Mouse (Mus musculus) kidney, adult 18-20 months (tissue): ENCODE data around the gene Plrg1.

ENCODE experiments used
- DNase-seq: peaks from one replicate; pipeline ENCODE4 v3.0.0; 2021

The Plrg1 gene

DNA sequence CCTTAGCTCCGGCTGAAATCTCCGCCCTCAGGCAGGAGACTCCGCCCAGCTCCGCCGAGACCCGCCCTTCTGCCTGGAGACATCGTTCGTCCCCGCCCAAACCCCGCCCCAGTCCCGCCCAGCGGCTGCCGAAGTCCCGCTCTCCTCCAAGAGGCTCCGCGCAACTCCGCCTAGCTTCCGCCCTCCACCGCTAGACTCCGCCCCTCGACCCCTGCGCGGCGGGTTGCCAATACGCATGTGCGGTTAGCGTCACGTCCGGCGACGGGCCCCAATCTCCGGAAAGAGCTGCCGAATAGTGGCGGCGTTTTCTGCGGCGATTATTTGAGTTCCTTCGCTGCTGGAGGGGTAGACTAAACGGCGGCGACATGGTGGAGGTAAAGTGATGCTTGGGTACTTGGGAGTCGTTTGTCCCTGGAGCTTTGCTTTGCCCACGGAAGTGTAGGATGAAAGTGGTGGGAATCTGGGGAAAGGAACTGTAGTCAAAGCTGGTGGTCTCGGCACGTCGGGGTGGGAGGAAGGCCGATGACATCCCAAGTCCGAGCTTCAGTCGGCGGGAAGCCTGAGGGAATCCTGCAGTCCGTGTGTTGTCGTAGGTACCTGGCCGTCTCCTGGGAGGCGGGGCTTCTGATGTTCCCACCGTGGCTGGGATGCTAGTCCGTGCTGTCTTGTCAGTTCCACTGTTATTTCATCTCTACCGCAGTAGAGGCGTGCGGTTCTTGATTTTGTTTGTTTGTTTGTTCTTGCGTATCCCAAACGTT is at the start of gene Plrg1:
Gene Plrg1 (plus strand): TSS at position 242 of the 758 bp plus-strand sequence.
- DNase-seq: peak; percentile 99

DNA sequence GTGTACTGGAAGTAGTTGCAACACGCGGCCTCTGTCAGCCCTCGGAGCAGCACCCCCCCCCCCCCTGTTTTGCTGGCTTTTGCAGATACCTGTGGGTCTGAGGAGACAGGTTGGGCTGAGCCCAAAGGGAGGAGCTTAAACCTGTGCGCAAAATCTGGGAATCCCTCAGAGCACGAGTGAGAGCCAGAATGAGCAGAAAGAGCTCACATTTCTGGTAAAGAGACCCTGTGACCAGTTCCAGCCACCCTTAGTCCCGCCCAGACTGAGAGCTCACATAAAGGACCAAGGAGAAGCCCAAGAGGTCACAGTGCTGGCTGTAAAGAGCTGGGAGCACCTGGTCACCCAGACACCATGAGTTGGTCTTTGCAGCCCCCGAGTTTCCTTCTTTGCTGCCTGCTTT is 47.8 kb upstream of the Plrg1 start, which contains the start of gene Fgg:
Gene Fgg (plus strand): TSS at position 168 of the 400 bp plus-strand sequence.
- DNase-seq: no peak

DNA sequence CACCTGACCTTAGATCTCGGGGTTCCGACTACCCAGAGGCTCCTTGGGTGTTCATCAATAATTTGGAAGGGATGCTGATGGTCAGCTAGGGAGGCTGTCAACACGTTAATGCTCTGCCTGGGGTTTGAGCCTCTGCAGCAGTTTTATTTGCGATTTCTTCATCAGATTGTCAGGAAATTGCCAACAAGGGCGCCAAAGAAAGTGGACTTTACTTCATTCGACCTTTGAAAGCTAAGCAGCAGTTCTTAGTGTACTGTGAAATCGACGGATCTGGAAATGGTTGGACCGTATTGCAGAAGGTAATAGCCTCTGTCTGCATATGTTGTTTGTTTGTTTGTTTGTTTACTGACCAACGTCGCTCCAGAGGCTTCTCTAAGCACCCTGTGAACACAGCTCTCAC is 45.0 kb upstream of the Plrg1 start:
- DNase-seq: peak; percentile 53

DNA sequence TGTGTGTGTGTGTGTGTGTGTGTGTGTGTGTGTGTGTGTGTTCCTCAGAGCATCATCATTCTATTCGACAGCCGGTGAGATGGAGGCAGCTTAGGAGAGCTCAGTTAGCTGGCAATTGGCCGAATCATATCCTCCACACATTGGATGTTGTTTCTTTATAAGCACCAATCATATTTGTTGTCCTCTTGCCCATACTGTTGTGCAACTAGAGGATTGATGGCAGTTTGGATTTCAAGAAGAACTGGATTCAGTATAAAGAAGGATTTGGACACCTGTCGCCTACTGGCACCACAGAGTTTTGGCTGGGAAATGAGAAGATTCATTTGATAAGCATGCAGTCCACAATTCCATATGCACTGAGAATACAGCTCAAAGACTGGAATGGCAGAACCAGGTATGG is 44.2 kb upstream of the Plrg1 start:
- DNase-seq: no peak

DNA sequence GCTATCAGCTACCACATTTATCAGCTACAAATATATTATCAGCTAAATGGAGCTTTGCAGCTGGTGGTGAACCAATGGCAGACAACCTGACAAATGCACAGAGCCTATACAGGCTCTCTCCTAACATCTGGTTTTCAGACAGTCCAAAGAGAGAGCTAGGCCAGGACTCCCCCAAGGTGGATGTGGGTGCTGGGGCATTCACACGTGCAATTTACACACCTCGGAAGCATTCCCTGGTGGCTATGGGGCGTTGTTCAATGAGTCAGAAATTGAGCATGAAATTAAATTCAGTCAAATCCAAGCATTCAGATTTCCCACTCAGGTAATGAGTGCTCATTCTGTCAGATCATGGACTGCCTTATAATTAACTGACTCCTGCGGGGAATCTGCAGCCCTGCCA is 43.8 kb upstream of the Plrg1 start:
- no peak for DNase-seq

DNA sequence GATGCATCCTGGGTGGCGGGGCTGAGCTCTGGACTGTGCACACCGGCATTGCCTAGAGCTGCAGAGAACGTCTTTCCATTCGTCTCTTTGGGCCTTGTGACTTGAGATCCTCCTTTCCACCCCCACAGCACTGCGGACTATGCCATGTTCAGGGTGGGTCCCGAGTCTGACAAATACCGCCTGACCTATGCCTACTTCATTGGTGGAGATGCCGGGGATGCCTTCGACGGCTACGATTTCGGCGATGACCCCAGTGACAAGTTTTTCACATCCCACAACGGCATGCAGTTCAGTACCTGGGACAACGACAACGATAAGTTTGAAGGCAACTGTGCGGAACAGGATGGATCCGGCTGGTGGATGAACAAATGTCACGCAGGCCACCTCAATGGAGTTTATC is 42.7 kb upstream of the Plrg1 start:
- DNase-seq: no peak

DNA sequence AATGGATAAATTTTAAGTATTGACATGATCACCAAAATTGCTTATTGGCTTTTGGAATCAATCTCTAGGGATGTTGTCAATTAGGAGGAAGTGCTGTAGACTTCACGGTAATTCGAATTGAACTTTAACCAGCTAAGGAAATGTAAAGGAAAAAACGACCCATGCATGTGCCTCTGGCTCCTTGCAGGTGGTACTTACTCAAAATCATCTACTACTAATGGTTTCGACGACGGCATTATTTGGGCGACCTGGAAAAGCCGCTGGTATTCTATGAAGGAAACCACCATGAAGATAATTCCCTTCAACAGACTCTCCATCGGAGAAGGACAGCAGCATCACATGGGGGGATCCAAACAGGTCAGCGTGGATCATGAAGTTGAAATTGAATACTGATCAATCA is 41.4 kb upstream of the Plrg1 start:
- DNase-seq: no peak

DNA sequence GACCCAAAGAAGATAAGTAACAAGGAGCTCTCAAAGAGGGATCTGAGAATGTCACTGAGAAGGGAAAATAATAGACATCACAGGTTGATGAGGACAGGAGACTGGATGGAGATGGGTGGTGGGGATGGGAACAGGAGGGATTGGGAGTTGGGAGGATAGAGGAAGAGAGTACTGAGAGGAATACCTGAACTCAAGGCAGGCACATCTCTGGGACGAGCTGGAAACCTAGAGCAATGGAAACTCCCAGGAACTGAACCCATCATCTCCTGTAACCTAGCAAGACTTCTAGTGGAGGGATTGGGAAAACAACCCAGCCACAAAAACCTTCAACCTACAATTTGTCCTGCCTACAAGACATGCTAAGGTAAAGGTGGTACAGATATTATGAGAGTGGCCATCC is 39.1 kb upstream of the Plrg1 start:
- no peak for DNase-seq

DNA sequence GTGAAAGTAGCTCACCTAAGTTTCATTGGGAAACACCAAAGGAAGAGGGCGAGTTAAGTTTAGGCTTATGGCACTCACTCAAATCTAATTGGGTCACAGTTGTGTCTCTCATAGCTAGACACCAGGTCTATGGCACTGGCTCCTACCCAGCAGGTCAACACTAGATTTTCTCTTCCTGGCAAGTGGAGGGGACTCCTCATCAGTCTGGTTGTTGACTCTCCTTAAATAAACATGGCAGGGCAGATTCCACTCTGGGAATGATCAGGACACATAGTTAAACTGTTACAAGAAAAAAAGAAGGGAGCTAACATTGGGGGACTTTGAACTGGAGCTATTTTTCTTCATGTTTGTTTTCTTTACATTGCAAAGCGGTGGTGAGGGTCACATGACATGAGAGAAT is 34.9 kb upstream of the Plrg1 start:
- peak; percentile 28 for DNase-seq

DNA sequence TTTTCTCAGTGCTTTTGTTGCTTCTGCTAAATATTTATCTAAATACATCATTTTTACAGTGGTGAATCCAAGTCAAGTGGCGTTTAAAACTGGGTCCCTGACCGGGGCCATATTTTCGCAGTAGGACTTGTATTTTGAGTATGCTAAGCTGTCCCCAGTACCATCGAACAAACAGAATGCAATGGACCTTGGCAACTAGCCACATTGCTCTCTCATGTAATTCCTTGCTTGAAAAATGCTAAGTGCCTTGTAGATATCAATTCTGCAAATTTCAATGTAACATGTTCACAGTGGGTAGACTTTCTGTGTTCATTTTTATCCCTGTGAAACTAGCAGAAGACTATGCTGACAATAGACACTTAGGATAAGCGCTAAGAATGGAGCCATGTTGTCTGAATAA is 34.1 kb upstream of the Plrg1 start:
- DNase-seq: no peak

DNA sequence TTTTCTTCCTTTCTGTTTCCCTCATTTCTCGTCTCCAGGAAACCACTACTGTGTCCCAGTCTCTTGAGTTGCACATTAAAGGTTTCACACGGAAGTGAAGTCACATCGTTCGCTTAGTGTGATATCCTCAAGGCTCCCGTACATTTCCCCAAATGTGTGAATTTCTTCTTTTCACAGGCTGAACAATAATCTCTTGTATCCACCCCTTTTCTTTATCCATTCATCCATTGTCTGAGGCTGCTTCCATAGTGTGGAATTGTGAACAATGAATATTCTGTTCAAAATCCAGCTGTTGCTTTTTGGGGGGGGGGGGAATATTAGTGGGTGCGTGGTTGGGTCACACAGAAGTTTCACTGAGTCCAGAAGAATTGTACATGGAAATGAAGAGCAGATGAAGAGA is 30.3 kb upstream of the Plrg1 start:
- no peak for DNase-seq

DNA sequence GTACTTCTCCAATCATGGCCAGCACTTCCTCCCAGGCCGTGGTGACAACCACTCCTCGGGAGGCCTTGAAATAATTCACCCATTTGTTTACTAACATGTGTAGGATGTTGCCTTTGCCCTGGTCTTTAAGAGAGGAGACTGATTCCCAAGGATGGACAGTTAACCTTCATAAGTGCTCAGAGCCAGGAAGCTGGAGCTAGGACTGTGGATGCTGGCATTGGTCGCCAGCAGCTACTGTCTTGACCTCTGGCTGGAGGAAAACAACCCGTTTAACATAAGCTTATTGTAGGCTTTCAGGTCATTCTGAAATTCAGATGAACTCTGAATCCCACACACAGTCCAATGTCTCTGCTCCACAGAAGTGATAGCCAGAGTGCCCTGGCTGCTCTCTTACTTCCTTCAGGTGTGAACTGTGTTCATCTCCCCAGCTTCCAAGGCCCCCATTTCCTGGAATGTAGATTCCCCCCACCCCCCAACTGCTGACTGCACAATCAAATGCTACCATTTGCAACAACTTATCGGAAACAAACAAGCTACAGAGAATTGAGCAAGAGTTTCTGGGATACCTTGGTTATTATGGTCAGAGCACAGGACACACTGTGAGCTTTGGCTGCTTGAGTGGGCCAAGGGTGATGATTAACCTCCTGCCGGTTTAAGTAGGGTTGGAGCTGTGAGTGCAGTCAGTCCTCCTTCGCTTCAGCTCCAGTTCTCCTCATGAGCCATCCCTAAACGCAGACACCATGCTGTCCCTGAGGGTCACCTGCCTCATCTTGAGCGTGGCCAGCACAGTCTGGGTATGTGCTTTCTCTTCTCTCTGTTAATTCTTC is 29.6 kb upstream of the Plrg1 start, which contains the start of gene Fga:
Gene Fga (plus strand): TSS at position 602 of the 827 bp plus-strand sequence.
- peak; percentile 75 for DNase-seq

DNA sequence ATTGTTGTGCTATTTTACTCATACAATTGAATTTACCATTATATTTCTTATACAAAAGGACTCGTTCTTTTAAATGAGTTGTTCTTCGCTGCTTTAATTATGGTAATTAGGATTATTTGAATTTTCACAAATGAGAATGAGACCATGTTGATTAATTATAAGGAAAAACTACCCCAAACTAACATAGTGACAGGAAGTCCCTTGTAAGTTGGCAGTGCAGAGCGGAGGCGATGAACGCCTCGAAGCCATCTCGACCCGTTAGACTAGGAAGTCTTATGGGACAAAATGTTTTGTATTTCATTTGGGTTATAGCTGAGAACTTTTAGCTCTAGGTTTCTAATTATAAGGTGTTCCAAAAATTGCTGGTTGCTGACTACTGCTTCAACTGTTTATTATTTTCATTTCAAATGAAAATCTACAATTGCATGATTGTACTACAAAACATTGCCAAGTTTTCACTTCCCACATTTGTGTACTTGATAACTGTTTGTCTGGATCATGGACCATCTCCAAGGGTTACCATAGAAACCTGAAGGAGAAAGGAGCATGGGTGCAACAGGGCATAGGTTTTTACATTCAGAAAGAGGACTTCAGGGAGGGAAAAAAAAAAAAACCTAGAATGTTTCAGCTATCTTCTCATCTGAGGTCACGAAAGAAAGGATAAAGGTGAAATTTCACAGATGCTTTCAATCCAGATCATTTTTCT is 27.6 kb upstream of the Plrg1 start:
- no peak for DNase-seq

DNA sequence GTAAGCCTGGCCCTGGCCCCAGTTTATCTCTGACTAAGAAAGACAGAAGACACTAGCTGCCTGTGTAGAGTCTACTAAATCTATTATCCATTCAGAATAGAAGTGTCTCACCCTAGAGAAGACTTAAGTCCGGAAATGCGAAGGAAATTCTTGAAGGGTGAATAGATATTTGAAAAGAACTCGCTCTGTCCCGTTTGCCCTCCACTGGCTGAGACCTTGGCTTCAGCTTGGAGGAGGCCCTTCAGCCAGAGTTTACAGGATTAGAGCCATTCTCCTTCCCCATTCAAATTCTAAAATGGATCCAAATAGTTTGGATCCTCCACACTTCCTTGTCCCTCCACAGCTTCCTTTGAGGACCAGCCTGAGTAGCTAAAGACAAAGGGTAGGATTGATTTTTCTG is 25.0 kb upstream of the Plrg1 start:
- DNase-seq: no peak

DNA sequence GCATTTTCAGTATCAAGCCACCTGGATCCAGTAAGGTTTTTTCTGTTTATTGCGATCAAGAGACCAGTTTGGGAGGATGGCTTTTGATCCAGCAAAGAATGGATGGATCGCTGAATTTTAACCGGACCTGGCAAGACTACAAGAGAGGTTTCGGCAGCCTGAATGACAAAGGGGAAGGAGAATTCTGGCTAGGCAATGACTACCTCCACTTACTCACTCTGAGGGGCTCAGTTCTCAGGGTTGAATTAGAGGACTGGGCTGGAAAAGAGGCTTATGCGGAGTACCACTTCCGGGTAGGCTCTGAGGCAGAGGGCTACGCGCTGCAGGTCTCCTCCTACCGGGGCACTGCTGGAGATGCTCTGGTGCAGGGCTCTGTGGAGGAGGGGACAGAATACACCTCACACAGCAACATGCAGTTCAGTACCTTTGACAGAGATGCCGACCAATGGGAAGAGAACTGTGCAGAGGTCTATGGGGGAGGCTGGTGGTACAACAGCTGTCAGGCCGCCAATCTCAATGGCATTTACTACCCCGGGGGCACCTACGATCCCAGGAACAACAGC is 22.5 kb upstream of the Plrg1 start:
- DNase-seq: no peak

DNA sequence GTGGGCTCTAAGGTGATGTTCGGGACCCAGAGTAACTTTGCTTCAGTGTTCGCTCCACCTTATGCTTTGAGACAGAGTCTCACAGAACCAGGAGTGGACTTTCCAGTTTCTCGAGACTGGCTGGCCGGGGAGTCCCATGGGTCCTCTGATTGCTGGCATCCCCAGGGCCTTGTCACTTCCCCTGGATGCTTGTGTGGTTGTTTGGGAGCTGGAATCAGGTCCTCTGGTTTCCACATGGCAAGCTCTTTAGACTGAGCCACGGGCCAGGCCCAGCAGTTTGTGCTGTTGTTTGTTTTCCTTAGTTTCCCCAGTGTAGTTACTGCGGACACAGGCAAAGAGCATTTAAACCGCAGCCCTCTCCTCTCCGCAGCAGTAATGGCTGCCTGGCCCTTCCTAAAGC is 21.5 kb upstream of the Plrg1 start:
- DNase-seq: no peak

DNA sequence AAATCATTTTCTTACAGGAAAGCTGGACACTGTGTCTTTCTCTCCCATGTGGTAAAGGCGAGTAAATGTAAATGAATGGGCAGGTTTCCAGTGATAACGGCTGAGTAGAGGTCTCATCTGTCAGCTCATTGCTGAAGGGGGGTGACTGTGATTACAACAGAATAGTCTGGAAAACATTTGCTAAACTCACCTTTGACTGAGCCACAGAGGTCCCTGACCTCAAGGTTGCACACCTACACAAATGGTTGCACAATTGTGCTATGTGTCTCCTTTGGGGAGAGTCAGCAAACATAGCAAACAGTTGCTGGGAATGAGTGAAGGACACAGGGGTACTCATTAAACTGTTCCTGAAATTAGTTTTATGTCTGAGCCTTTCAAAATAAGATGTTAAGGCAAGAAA is 16.5 kb upstream of the Plrg1 start:
- no peak for DNase-seq

DNA sequence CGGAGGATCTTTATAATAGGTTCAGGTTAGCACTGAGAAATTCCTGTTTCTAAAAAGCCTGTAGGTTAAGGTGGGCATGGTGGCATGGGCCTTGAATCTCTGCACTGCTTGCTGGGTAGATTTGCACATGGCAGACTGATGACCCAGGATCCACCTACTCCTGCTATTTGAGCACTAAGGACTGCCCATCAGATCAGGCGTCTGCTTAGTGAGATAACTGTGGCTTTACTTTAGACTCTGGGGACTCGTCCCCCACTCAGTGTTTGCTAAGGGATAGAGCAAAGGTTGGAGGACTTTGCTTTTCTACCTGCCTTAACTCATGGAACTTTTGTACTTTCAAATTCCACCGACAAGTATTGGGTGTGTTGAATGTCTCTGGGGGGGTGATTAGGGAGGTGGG is 15.7 kb upstream of the Plrg1 start:
- DNase-seq: no peak

DNA sequence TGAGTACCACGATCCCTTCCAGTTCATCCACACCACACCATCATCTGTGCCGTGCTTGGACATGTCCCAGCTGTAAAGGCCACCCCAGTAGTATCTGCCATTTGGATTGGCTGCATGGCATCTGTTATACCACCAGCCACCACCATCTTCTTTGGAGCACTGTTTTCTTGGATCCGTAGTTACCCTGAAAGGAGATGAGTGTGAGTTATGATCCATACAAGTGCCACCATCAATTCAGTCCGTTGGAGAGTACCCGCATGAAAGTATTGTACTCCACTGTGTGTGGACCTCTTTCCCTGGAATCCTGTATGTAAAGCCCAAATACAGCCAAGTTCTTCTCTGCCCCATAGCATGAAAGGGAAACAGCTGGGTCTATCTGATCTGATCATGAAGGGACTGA is 12.9 kb upstream of the Plrg1 start:
- no peak for DNase-seq

DNA sequence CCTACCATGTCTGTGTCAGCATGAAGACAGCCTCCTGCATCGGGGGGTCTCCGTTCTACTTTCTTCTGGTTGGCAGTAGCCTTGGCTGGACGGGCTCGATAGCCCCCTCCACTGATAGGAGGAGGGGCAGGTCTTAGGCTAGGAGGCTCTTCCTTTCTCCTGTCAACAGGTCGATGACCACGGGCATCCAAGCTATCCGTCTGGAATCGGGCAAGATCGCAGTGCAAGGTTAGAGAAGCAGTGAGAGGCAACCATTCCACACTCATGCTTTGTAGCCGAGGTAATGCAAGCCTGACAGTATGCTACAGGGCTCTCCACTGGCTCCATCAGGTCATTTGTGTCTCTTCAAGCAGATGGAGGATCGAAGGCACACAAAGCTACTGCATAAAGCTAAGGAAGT is 8.7 kb upstream of the Plrg1 start:
- DNase-seq: no peak

DNA sequence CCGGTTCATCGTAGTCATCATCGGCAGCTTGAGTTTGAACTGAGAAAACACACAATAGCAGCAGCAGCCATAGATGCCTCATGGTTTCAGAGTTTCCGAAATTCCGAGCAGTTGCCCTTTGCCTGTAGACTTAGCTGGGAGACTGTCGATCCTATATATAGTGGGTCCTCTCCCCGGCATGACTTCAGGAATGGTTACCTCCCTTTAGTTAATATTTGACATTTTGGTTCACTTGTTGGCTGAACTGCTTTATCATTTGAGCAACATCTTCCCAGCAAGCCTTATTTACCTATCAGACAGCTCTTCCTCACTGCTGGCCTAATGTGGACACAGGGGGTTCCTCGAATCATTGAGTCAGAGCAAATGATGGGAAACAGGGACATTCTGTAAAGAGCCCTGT is 5.6 kb upstream of the Plrg1 start, which contains the start of gene Fgb:
Gene Fgb (minus strand): TSS at position 184 of the 400 bp plus-strand sequence.
- DNase-seq: no peak

DNA sequence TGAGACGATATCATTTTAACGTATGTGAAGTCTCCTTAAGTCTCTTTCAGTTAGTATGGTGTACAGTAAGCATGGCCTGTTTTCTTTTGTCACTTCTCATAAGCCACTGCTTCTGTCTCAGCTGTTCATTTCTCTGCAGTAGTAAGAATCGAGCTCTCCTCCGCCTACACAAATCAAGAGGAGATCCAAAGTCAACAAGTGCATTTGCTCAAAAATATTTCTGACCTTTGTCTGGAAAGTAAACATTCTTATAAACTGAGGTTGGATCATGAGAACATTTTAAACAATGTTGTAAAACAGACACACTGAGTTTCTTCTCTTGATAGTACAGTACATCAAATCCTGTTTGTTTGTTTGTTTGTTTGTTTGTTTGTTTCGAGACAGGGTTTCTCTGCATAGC is 4.7 kb upstream of the Plrg1 start:
- no peak for DNase-seq

DNA sequence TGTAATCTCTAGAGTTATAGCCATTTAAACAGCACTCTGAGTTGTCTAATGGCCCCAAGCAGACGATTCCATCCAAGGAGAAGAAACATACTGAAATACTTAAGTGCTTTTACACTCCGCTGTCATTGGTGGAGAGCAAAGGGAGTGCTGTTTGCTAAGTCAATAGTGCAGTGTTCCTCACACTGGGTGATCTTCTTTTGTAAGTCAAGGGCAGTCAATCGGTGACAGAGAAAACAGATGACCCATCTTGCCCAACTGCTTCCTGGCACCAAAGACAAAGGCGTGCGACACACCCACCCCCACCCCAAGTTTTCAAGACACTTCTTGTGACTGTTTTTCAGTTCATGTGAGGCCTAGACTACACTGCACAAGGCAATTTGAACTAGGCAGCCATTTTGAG is 3.2 kb upstream of the Plrg1 start:
- DNase-seq: no peak
